Mouse (Mus musculus) heart, embryonic 15.5 days (tissue): ENCODE results near the gene Nle1. TPM values are rescaled to one million over a fixed set of nuclear protein-coding genes. Genes with fewer than 3 reads are reported as not detected.

Experiments
- ATAC-seq: fragments of 200-750 bp; cut with Nextera tagmentation; replicated peaks from 2 replicates; pipeline ENCODE4 v1.8.0; 2017; ENCODE audit warnings: low read depth, moderate TSS enrichment; ENCODE audit not compliant: insufficient number of reproducible peaks, insufficient read depth, low FRiP score
- H3K27ac ChIP-seq: fragments of 300-500 bp; sonication (generic); 2 replicates; pipeline ENCODE4 v1.5.1; 2015; ENCODE audit warnings: mild to moderate bottlenecking, inconsistent platforms
- H3K27me3 ChIP-seq: fragments of 300-500 bp; sonication (generic); 2 replicates; pipeline ENCODE4 v1.6.1; 2015; ENCODE audit warnings: inconsistent platforms
- H3K36me3 ChIP-seq: fragments of 300-500 bp; sonication (generic); 2 replicates; pipeline ENCODE4 v1.6.1; 2015; ENCODE audit warnings: mild to moderate bottlenecking, inconsistent platforms
- H3K4me1 ChIP-seq: fragments of 300-500 bp; sonication (generic); replicated peaks from 2 replicates; pipeline ENCODE4 v1.6.1; 2015; ENCODE audit warnings: inconsistent platforms
- H3K4me2 ChIP-seq: fragments of 300-500 bp; sonication (generic); 2 replicates; pipeline ENCODE4 v1.6.1; 2015; ENCODE audit warnings: inconsistent platforms, mild to moderate bottlenecking, moderate library complexity
- H3K4me3 ChIP-seq: fragments of 300-500 bp; sonication (generic); 2 replicates; pipeline ENCODE4 v1.5.1; 2015; ENCODE audit warnings: mild to moderate bottlenecking, inconsistent platforms
- H3K9ac ChIP-seq: fragments of 300-500 bp; sonication (generic); 2 replicates; pipeline ENCODE4 v1.6.1; 2015; ENCODE audit warnings: mild to moderate bottlenecking, inconsistent platforms
- H3K9me3 ChIP-seq: fragments of 300-500 bp; sonication (generic); replicated peaks from 2 replicates; pipeline ENCODE4 v1.6.1; 2016; ENCODE audit warnings: inconsistent platforms
- WGBS: fragments of 180-500 bp; shearing (Covaris S2); methylation state at CpG from one replicate; pipeline ENCODE4 v1.1.7; 2015; ENCODE audit warnings: mixed read lengths; 5-methylcytosine and 5-hydroxymethylcytosine counted together
- polyA plus RNA-seq: library from polyadenylated mRNA; unstranded; fragments of >200 nt; fragmentation: Nextera tagmentation; extraction: Ambion mirVana; gene quantifications from 2 replicates; pipeline ENCODE4 v1.2.1, GENCODE M21; 2015

The Nle1 gene
- polyA plus RNA-seq, 1 experiment from 2014 or later, result 17.7 TPM

DNA sequence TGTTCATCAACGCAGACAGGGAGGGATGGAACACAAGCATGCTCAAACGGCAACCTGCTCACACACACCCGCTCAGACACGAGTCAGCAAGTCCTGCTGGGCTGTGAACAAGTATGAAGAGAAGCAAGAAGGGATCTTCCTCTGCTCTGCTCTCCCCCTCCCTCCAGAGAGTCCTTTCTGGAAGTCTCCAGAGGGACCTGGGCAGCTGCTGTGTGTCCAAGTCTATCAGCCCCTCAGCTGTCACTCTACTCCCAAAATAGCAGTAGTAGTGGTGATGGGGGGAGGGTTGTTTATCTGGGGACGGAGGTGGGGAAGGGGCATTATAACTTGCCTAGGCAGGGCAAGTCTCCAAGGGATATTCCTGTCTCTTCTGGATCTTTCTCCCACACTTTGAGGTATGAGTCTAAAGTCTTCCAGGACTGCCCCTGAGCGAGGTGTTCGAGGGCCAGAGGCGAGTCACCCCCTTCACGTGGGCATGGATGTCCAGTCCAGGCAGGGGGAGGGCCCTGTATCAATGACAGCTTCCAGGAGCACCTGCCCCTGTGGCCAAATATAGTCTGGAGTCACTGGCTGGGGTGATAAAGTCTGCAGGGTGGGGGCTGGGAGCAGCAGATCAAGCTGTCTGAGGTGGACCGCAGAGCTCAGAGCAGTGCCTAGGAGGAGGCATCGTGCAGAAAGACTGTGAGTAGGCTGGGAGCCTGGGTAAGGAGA is 2.6 kb upstream of the Nle1 start:
- H3K4me3 ChIP-seq, result peak overlapping the region; percentile 55
- peak overlapping the region; percentile 62 for H3K9ac ChIP-seq
- H3K27ac ChIP-seq, result peak overlapping the region; percentile 92

DNA sequence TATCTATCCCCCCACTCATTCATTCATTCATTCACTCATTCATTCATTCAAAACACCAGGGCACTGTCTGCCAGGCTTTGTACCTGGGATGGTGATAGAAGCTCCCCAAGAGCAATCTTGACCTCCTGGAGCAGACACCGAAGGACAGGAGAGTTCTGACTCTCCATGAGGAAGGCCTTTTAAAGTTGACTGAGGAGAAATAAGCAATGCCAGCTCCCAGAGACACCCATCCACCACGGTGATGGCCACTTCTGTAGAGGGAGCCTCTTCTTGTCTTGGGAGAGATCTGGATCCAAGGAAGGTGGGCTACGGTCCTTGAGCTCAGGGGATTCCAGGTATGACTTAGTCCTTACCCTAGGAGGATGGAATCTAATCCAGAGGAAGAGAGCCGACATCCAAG is 2.0 kb upstream of the Nle1 start, which contains the start of gene Unc45b:
Unc45b (plus strand) TSS at position 301 of the 400 bp plus-strand sequence.
- Histone ChIP-seq H3K9me3 (no peaks in the 10 kb centered on the region), H3K36me3 (peaks cover 10% of the 10 kb centered on the region; the same call in 1 of the 2 replicates), H3K9ac (peak within 1 kb of the TSS; percentile 62), H3K27me3 (no peaks in the 10 kb centered on the region), H3K4me2 (peak within 1 kb of the TSS; percentile 66), H3K27ac (peak within 1 kb of the TSS; percentile 92), H3K4me3 (peak within 1 kb of the TSS; percentile 55), H3K4me1 (peaks cover 55% of the 10 kb centered on the region)
- 51% methylated on average over 4 of the region's 4 CpGs for WGBS
- ATAC-seq, result no peak

More for the DNA sequence above, 2.6 kb upstream of the Nle1 start:
- Histone ChIP-seq H3K27me3 (no peaks in the 10 kb centered on the region), H3K36me3 (peaks cover 5% of the 10 kb centered on the region; the same call in 1 of the 2 replicates), H3K4me1 (peaks cover 57% of the 10 kb centered on the region), H3K9me3 (no peaks in the 10 kb centered on the region), H3K4me2 (peak overlapping the region; percentile 66)
- 29% methylated on average over 11 of the region's 11 CpGs for WGBS
- ATAC-seq, result peak; percentile 89

DNA sequence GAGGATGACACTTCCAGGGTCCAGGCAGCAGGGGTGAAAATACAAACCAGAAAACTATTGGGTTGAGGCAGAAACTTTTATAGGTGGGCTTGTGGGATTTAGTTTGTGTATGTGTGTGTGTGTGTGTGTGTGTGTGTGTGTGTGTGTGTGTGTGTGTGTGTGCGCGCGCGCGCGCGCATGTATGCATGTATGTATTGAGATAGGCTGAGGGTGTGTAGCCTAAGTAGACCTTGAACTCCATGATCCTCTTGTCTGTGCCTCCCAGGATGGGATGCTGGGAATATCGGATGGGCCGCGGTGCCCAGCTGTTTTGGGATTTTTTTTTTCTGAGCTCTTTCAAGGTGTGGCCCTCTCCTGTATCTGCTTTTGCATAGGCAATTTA is 388 bp upstream of the Nle1 start:
- WGBS, result 49% methylated on average over 10 of the region's 10 CpGs
- no peak for ATAC-seq
- peaks cover 25% of the 10 kb centered on the region for H3K36me3 ChIP-seq
- peak overlapping the region; percentile 84 for H3K4me2 ChIP-seq
- H3K27ac ChIP-seq, result no peak overlapping the region
- H3K9ac ChIP-seq, result peak overlapping the region; percentile 80
- peaks cover 40% of the 10 kb centered on the region for H3K4me1 ChIP-seq
- peak overlapping the region; percentile 86 for H3K4me3 ChIP-seq
- H3K27me3 ChIP-seq, result no peaks in the 10 kb centered on the region
- H3K9me3 ChIP-seq, result no peaks in the 10 kb centered on the region

DNA sequence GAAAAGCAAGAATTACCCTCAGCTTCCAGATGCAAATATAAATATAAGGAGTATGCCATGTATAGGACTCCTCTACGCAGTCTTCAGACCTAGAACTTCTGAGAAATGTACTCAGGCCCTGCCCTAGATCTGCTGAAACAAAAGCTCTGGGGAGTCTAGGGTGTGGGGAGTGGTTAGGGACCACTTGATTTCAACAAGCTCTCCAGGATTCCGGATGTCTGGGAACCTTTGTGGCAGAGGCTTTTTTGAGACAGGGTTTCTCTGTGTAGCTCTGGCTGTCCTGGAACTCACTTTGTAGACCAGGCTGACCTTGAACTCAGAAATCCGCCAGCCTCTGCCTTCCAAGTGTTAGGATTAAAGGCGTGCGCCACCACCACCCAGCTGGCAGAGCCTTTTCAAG is 2.4 kb downstream of the Nle1 start:
- WGBS, result 85% methylated on average over 5 of the region's 5 CpGs
- H3K36me3 ChIP-seq, result peaks cover 53% of the 10 kb centered on the region
- H3K9me3 ChIP-seq, result no peaks in the 10 kb centered on the region
- no peak overlapping the region for H3K4me2 ChIP-seq
- H3K27me3 ChIP-seq, result no peaks in the 10 kb centered on the region
- H3K4me3 ChIP-seq, result no peak overlapping the region
- H3K27ac ChIP-seq, result no peak overlapping the region
- H3K9ac ChIP-seq, result no peak overlapping the region
- H3K4me1 ChIP-seq, result peaks cover 27% of the 10 kb centered on the region
- ATAC-seq, result no peak

DNA sequence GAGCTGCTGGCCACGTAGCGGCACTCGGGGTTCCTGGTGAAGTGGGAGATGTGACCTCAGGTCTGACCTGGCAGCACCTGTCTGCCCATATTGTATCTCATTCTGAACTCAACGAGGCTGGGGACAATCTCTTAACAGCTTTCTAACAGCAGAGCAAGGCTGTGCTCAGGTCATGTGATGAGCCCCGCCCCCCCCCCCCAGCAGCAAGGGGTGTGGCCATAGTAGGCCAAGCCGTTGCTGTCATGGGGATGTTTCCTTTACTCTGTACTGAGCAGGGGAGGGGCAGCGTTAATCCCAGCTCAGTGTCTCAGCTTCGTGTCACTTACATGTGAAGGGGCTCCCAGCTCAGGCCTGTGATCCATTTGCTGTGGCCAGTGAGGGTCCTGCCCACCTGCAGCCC is 3.3 kb downstream of the Nle1 start:
- Histone ChIP-seq H3K27ac (no peak overlapping the region), H3K9ac (no peak overlapping the region), H3K4me3 (no peak overlapping the region), H3K27me3 (no peaks in the 10 kb centered on the region), H3K4me1 (peaks cover 22% of the 10 kb centered on the region), H3K4me2 (no peak overlapping the region), H3K9me3 (no peaks in the 10 kb centered on the region), H3K36me3 (peaks cover 62% of the 10 kb centered on the region)
- WGBS, result 54% methylated on average over 8 of the region's 8 CpGs
- ATAC-seq, result no peak

DNA sequence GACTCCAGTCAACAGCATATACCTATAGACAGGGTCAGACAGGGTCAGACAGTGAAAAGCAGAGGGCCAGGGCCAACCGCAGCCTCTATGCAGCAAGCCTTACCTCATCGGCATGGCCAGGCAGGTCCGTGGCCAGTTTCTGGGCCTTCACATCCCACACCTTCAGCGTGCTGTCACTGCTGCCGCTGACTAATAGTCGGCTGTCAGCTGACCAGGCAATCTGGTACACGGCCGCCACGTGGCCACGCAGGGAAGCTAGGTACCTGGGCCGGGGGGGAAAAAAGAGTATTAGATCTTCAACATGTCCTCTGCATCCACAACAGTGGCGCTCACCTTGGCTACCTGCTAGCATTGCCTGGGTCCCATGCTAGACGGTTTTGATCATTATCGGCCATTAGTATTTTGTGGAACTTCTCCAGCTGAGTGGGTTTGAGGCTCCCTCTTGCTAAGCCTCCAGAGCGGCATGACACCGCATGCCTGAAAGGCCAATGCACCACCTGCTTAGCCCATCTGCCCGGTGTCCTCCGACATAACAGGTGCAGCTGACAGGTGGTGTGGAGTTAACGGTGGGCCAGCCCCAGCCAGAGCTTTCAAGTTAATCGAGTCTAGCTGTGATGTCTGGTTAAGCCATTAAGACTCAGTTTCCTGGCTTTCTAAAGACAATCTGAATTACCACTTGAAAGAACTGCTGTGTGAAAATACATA is 6.5 kb downstream of the Nle1 start:
- no peaks in the 10 kb centered on the region for H3K9me3 ChIP-seq
- WGBS, result 92% methylated on average over 20 of the region's 20 CpGs
- no peak overlapping the region for H3K27ac ChIP-seq
- H3K27me3 ChIP-seq, result no peaks in the 10 kb centered on the region
- H3K36me3 ChIP-seq, result peaks cover 65% of the 10 kb centered on the region
- no peaks in the 10 kb centered on the region for H3K4me1 ChIP-seq
- H3K4me2 ChIP-seq, result no peak overlapping the region
- no peak overlapping the region for H3K9ac ChIP-seq
- no peak for ATAC-seq
- no peak overlapping the region for H3K4me3 ChIP-seq

DNA sequence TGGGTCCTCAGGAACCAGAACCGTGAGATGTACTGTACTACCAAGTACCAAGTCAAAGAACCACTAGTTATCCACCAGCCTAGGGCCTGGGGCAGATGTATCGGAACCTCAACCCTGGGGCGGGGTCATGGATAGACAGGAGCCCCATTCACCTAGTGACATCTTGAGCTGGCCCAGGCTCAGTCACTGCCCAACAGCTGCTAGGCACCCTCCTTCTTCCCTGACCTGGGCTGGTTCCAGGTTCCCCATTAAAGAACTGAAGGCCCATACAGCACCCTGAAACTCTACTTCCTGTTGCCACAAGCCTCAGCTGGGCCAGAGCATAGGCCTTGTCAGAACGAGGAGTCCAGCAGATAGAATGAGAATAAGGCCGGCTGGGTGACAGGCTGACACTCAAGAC is 8.5 kb downstream of the Nle1 start:
- H3K27ac ChIP-seq, result no peak overlapping the region
- no peaks in the 10 kb centered on the region for H3K27me3 ChIP-seq
- H3K9me3 ChIP-seq, result no peaks in the 10 kb centered on the region
- H3K4me3 ChIP-seq, result no peak overlapping the region
- no peak overlapping the region for H3K4me2 ChIP-seq
- H3K9ac ChIP-seq, result no peak overlapping the region
- no peak for ATAC-seq
- 95% methylated on average over 5 of the region's 5 CpGs for WGBS
- no peaks in the 10 kb centered on the region for H3K4me1 ChIP-seq
- H3K36me3 ChIP-seq, result peaks cover 50% of the 10 kb centered on the region

DNA sequence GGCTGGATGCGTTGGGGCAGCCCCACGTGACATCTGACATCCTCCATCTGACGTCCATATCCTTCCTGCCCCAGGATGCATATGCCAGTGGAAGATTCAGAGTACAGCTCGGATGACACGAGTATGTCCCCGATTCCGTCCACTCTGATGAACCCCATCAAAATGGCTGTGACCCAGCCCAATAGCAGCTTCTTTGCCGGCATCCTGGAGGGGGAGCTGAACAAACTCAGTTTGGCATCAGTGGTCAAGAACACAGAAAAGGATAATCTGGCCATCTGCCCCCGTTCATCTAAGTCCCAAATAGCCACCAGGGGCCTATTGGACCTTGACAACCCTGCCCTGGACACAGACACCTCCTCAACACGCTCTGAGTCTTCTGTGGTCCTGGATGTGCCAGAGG is 10.7 kb downstream of the Nle1 start:
- Histone ChIP-seq H3K36me3 (peaks cover 29% of the 10 kb centered on the region), H3K4me2 (no peak overlapping the region), H3K27me3 (peaks cover 4% of the 10 kb centered on the region; the same call in 1 of the 2 replicates), H3K27ac (no peak overlapping the region), H3K9ac (no peak overlapping the region), H3K9me3 (no peaks in the 10 kb centered on the region), H3K4me1 (no peaks in the 10 kb centered on the region), H3K4me3 (no peak overlapping the region)
- ATAC-seq, result no peak
- WGBS, result 79% methylated on average over 10 of the region's 10 CpGs

DNA sequence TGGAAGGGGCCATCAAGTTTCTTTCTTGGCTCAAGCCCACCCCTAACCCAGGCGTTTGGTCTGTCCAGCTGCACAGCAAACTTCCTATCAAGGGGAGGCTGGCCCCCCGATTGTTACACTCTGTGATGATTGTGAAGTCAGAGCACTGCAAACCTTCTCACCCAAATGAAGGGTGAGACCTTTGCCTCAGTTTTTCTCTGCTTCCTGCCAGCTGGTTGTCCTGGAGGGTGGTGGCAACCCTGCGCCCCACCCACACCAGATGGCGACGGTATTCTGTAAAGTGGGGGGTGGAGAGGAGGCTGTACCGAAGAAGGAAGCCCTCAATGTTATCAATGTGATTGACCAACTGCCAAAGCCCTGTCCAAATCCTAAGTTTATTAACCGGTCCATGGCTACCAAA is 16.3 kb downstream of the Nle1 start, which contains the start of gene Fndc8:
Fndc8 (plus strand) TSS at position 189 of the 400 bp plus-strand sequence.
- Histone ChIP-seq H3K9me3 (no peaks in the 10 kb centered on the region), H3K4me2 (no peak within 1 kb of the TSS), H3K27ac (no peak within 1 kb of the TSS), H3K36me3 (no peaks in the 10 kb centered on the region), H3K4me3 (no peak within 1 kb of the TSS), H3K27me3 (peaks cover 12% of the 10 kb centered on the region), H3K9ac (no peak within 1 kb of the TSS), H3K4me1 (peaks cover 16% of the 10 kb centered on the region)
- ATAC-seq, result no peak
- 46% methylated on average over 7 of the region's 7 CpGs for WGBS

DNA sequence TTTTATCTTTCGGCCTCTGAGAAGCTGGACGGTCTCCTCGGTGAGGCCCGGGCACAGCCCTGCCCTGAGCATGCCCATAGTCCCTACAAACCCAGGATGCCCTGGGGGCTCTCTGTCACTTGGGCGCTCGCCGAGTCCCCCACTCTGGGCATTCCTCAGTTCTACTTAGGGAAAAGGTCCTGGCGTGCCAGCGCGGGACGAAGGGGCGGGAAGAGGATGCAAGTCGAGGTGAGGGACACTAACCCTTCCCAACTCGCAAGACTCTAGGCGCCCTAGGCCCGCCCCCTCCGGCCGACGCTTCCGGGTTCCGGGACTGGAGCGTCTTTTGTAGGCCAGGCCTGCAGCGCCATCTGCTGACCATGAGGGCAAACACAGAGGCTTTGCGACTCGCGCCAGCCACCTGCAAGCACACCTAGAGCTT is 17.9 kb downstream of the Nle1 start, which contains the start of gene Rad51d:
Rad51d (minus strand) TSS at position 273 of the 421 bp plus-strand sequence.
- Histone ChIP-seq H3K9me3 (no peaks in the 10 kb centered on the region), H3K27me3 (peaks cover 12% of the 10 kb centered on the region), H3K36me3 (no peaks in the 10 kb centered on the region), H3K4me2 (peak within 1 kb of the TSS; percentile 95), H3K9ac (peak within 1 kb of the TSS; percentile 78), H3K27ac (peak within 1 kb of the TSS; percentile 73), H3K4me1 (peaks cover 16% of the 10 kb centered on the region), H3K4me3 (peak within 1 kb of the TSS; percentile 84)
- ATAC-seq, result peak; percentile 93
- WGBS, result under 1% methylated on average over 26 of the region's 26 CpGs

DNA sequence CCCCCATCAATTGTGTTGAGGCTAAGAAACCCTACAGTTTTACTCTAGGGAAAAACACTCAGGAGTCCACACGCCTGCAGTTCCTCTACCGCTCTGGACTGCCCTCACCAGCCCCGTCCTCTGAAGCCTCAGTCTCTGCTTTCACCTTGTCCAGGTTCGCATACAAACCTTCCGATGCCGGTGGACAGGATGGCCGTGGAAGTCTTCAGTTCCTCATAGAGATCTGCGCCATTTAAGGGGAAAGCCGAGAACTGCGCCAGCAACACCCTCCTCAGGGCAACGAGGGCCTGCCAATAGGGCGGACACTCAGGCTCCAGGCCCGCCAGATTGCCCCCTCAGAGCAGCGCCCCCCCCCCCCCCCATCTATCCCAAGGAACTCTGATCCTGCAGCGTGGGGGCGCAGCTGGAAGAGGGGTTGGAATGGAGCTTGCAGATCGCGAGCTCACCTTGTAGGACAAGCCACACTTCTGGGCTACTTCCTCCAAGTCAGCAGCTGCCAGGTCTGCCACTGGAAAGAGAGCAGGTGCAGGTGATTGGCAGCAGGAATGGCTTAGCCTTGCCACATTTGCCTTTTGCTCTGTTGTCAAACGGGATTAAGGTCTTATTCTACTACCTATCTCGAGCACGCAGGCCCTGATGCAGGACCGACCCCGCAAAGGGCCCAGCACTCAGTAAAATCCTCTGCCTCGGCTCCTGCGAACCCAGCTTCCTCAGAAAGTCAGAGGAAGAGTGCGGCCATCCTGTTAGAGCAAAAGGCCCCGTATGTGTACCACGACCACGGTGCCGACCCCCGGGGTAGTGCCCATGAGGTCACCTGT is 18.5 kb downstream of the Nle1 start:
- 5% methylated on average over 31 of the region's 31 CpGs for WGBS

More for the DNA sequence above, 18.5 kb downstream of the Nle1 start:
- peaks cover 12% of the 10 kb centered on the region for H3K27me3 ChIP-seq
- no peaks in the 10 kb centered on the region for H3K9me3 ChIP-seq
- peak overlapping the region; percentile 78 for H3K9ac ChIP-seq
- peak; percentile 25; the same call in 1 of the 2 replicates for ATAC-seq
- peaks cover 16% of the 10 kb centered on the region for H3K4me1 ChIP-seq
- H3K36me3 ChIP-seq, result no peaks in the 10 kb centered on the region
- peak overlapping the region; percentile 73 for H3K27ac ChIP-seq
- H3K4me3 ChIP-seq, result peak overlapping the region; percentile 84
- peak overlapping the region; percentile 95 for H3K4me2 ChIP-seq
